Mouse (Mus musculus) limb, embryonic 11.5 days (tissue): ENCODE measurements around the gene Mobp. TPM values are rescaled to one million over a fixed set of nuclear protein-coding genes. Genes with fewer than 3 reads are reported as not detected.

Experiments used
- ATAC-seq: fragments of 200-750 bp; cut with Nextera tagmentation; 2 replicates; pipeline ENCODE4 v1.8.0; 2017; ENCODE audit warnings: low read depth; ENCODE audit not compliant: insufficient number of reproducible peaks, low FRiP score, low TSS enrichment
- DNase-seq: peaks from one replicate; pipeline ENCODE4 v3.0.0-alpha.2; 2015; ENCODE audit warnings: low spot score
- H3K27ac ChIP-seq: fragments of 300-500 bp; sonication (generic); replicated peaks from 2 replicates; pipeline ENCODE4 v1.5.1; 2014; ENCODE audit warnings: low read depth, mild to moderate bottlenecking, low read length
- H3K27me3 ChIP-seq: fragments of 300-500 bp; sonication (generic); 2 replicates; pipeline ENCODE4 v1.6.1; 2014; ENCODE audit warnings: mild to moderate bottlenecking, low read length, mixed read lengths; ENCODE audit not compliant: control insufficient read depth, insufficient read depth
- H3K36me3 ChIP-seq: fragments of 300-500 bp; sonication (generic); 2 replicates; pipeline ENCODE4 v1.6.1; 2014; ENCODE audit warnings: mild to moderate bottlenecking, low read length, moderate library complexity, mixed read lengths; ENCODE audit not compliant: control insufficient read depth, insufficient read depth
- H3K4me1 ChIP-seq: fragments of 300-500 bp; sonication (generic); 2 replicates; pipeline ENCODE4 v1.6.1; 2014; ENCODE audit warnings: low read length, mixed read lengths; ENCODE audit not compliant: control insufficient read depth, insufficient read depth
- H3K4me2 ChIP-seq: fragments of 300-500 bp; sonication (generic); 2 replicates; pipeline ENCODE4 v1.6.1; 2014; ENCODE audit warnings: low read depth, mild to moderate bottlenecking, moderate library complexity; ENCODE audit not compliant: severe bottlenecking
- H3K4me3 ChIP-seq: fragments of 300-500 bp; sonication (generic); 2 replicates; pipeline ENCODE4 v1.5.1; 2014; ENCODE audit warnings: low read depth, low read length
- H3K9ac ChIP-seq: fragments of 300-500 bp; sonication (generic); 2 replicates; pipeline ENCODE4 v1.6.1; 2014; ENCODE audit warnings: mild to moderate bottlenecking, low read length
- H3K9me3 ChIP-seq: fragments of 300-500 bp; sonication (generic); 2 replicates; pipeline ENCODE4 v1.6.1; 2016; ENCODE audit warnings: low read length; ENCODE audit not compliant: control insufficient read depth
- WGBS: fragments of 180-500 bp; shearing (Covaris S2); extraction: QIAGEN DNeasy Blood & Tissue Kit; methylation state at CpG from one replicate; pipeline ENCODE4 v1.1.7; 2014; 5-methylcytosine and 5-hydroxymethylcytosine counted together
- polyA plus RNA-seq: library from polyadenylated mRNA; unstranded; fragments of >200 nt; fragmentation: Nextera tagmentation; extraction: Ambion mirVana; gene quantifications from 2 replicates; pipeline ENCODE4 v1.2.1, GENCODE M21; 2014

Mobp gene
- polyA plus RNA-seq, 1 experiment from 2014 or later, result not detected

DNA sequence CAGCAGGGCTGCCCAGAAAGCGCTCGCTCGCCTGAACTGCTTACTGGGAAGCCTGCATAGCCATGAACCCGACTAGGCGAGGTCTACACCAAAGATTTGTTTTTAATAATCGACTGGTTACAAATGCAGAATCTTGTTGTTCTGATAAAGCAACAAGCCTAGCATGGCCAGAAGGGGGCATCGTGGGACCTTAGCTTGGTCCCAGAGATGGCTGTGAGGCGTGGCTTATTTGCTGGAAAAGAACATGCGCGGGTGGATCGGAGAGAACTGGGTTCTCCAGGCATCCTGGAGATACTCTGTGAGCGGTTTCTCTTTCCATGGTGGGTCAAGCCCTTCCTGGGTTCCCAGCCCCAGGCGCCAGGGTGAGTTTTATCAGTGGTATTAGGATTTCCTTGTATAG lies 35.0 kb downstream of the Mobp start:
- Histone ChIP-seq H3K4me2 (no peak overlapping the region), H3K4me3 (no peak overlapping the region)

GRCm38 (mm10) chr9:120186856-120187255 lies 37.3 kb downstream of the Mobp start:
- Histone ChIP-seq H3K27me3 (no peaks in the 10 kb centered on the region), H3K36me3 (no peaks in the 10 kb centered on the region), H3K4me3 (no peak overlapping the region), H3K4me1 (no peaks in the 10 kb centered on the region), H3K9ac (no peak overlapping the region), H3K9me3 (no peaks in the 10 kb centered on the region), H3K4me2 (no peak overlapping the region), H3K27ac (no peak overlapping the region)
- 80% methylated on average over 5 of the region's 5 CpGs for WGBS
- no peak for DNase-seq
- ATAC-seq, result no peak

More for the DNA sequence above, 35.0 kb downstream of the Mobp start:
- H3K9me3 ChIP-seq, result no peaks in the 10 kb centered on the region
- H3K4me1 ChIP-seq, result no peaks in the 10 kb centered on the region
- WGBS, result 38% methylated on average over 13 of the region's 13 CpGs
- DNase-seq (peak; percentile 52), ATAC-seq (no peak)
- no peak overlapping the region for H3K27ac ChIP-seq
- H3K27me3 ChIP-seq, result no peaks in the 10 kb centered on the region
- H3K36me3 ChIP-seq, result no peaks in the 10 kb centered on the region
- no peak overlapping the region for H3K9ac ChIP-seq

DNA sequence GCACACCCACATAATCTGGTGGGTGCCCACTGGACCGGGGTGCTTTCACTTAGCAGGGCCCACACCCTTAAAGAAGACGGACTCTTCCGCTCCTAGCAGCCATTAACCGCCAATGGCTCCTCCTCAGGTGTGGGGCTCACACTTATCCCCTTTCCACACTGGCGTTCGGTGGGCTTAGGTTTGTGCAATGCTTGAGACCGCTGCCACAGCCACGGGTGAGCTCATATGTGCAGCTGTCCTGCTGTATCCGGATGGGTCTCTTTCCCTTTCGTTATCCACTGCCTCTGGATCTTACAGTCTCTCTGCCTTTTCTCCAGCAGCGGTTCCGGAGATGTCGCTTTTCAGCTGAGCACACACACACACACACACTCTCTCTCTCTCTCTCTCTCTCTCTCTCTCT lies 41.4 kb downstream of the Mobp start:
- Histone ChIP-seq H3K36me3 (no peaks in the 10 kb centered on the region), H3K4me2 (peak overlapping the region; percentile 34), H3K4me3 (peak overlapping the region; percentile 16; the same call in 1 of the 2 replicates), H3K9me3 (no peaks in the 10 kb centered on the region), H3K27me3 (no peaks in the 10 kb centered on the region), H3K9ac (no peak overlapping the region), H3K27ac (no peak overlapping the region), H3K4me1 (no peaks in the 10 kb centered on the region)
- 47% methylated on average over 13 of the region's 13 CpGs for WGBS
- no peak for DNase-seq
- ATAC-seq, result 0 out of 2 replicates have a peak, but pooled peaks have one; percentile 9

DNA sequence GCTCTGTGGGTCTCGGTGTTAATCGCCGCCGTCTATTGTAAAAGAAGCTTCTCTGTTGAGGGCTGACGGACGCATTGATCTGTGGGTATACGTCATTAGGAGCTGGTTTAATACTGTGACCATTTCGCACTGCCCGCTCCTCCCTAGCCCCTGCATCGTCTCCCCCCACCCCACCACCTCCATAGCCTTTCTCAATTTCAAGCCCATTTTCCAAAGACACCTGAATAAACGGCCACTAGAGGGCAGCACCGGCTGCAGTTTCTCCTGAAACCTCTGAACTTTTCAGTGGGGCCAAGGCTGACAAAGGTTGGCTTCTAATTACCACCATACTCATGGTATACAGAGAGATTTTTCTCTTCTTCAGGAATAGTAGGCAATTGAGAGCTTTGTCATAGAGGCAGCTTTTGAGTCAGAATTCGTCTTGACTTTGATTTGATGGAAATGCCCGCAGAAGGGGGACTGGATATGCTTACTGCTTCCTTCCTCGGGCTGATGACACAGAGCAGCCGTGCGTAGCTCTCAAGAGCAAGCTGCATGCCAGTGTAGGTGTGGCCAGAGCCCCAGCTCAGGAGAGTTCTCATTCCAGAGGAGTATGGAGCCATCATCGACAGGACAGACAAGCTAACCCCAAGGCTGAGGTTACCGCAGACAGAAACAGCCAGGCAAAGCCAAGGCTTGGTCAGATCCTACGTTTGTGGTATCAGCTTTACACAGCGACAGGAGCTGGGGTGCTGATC lies 42.0 kb downstream of the Mobp start:
- H3K27me3 ChIP-seq, result no peaks in the 10 kb centered on the region
- 33% methylated on average over 18 of the region's 21 CpGs for WGBS
- no peaks in the 10 kb centered on the region for H3K4me1 ChIP-seq
- H3K9ac ChIP-seq, result no peak overlapping the region
- DNase-seq (peak; percentile 94), ATAC-seq (no peak; the same call in 1 of the 2 replicates)
- H3K27ac ChIP-seq, result no peak overlapping the region
- no peaks in the 10 kb centered on the region for H3K36me3 ChIP-seq
- peak overlapping the region; percentile 34 for H3K4me2 ChIP-seq
- H3K9me3 ChIP-seq, result no peaks in the 10 kb centered on the region
- peak overlapping the region; percentile 16; the same call in 1 of the 2 replicates for H3K4me3 ChIP-seq

GRCm38 (mm10) chr9:120192742-120193141 lies 43.2 kb downstream of the Mobp start:
- Histone ChIP-seq H3K4me1 (no peaks in the 10 kb centered on the region), H3K4me2 (no peak overlapping the region), H3K27me3 (no peaks in the 10 kb centered on the region), H3K36me3 (no peaks in the 10 kb centered on the region), H3K27ac (no peak overlapping the region), H3K9ac (no peak overlapping the region), H3K9me3 (no peaks in the 10 kb centered on the region), H3K4me3 (no peak overlapping the region)
- WGBS, result 80% methylated on average over 7 of the region's 7 CpGs
- no peak for DNase-seq
- ATAC-seq, result no peak

DNA sequence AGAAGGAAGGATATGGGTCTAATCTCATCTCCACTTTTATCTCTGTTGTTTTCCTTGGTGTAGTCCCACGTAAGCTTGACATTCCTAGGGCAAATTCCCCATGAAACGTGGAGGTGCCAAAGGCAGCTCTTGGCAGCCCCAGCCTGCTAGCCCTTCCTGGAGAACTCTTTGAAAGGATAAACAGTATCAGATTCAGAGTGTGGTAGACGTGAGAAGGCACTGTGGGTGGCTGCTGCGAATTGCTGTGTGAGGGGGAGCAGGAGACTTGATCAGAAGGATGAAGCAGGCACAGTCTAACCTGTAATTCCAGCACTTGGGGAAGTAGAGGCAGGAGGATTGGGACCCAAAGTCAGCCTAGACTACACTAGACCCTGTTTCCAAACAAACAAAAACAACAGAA lies 51.4 kb downstream of the Mobp start:
- ATAC-seq (no peak), DNase-seq (no peak)
- H3K9me3 ChIP-seq, result no peaks in the 10 kb centered on the region
- no peaks in the 10 kb centered on the region for H3K27me3 ChIP-seq
- no peak overlapping the region for H3K4me2 ChIP-seq
- no peak overlapping the region for H3K27ac ChIP-seq
- 55% methylated on average over 4 of the region's 4 CpGs for WGBS
- H3K4me1 ChIP-seq, result no peaks in the 10 kb centered on the region
- no peaks in the 10 kb centered on the region for H3K36me3 ChIP-seq
- no peak overlapping the region for H3K9ac ChIP-seq
- H3K4me3 ChIP-seq, result no peak overlapping the region

DNA sequence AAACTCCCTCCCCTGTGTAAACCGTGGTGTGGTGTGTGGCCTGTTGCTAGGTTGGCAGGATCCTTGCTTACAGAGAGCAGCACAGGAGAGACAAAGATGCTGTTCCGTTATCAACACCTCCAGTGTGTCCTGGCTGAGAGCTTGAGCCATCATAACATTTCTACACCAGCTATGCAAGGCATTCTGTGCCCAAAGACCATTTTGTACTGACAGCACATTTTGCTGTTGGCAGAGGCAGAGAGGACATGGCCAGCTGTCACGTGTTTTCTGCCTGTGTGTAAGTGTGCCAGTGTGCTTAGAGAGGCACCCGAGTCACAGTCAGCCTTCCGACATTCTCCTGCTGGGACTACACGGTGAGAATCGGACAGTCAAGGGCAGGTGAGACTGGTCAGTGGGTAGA lies 52.2 kb downstream of the Mobp start:
- DNase-seq, result no peak
- Histone ChIP-seq H3K4me3 (no peak overlapping the region), H3K27me3 (no peaks in the 10 kb centered on the region), H3K9me3 (no peaks in the 10 kb centered on the region), H3K36me3 (no peaks in the 10 kb centered on the region), H3K27ac (no peak overlapping the region), H3K4me2 (no peak overlapping the region), H3K4me1 (no peaks in the 10 kb centered on the region), H3K9ac (no peak overlapping the region)
- WGBS, result 85% methylated on average over 7 of the region's 7 CpGs
- no peak for ATAC-seq

- Histone ChIP-seq H3K36me3 (no peaks in the 10 kb centered on the region), H3K4me3 (no peak overlapping the region), H3K27me3 (no peaks in the 10 kb centered on the region), H3K9me3 (no peaks in the 10 kb centered on the region), H3K4me2 (no peak overlapping the region), H3K4me1 (no peaks in the 10 kb centered on the region), H3K9ac (no peak overlapping the region), H3K27ac (no peak overlapping the region)
- ATAC-seq, result no peak
- WGBS, result 28% methylated on average over 12 of the region's 12 CpGs
- DNase-seq, result peak; percentile 49
Measured at GRCm38 (mm10) chr9:120202683-120203082, 53.2 kb downstream of the Mobp start.

DNA sequence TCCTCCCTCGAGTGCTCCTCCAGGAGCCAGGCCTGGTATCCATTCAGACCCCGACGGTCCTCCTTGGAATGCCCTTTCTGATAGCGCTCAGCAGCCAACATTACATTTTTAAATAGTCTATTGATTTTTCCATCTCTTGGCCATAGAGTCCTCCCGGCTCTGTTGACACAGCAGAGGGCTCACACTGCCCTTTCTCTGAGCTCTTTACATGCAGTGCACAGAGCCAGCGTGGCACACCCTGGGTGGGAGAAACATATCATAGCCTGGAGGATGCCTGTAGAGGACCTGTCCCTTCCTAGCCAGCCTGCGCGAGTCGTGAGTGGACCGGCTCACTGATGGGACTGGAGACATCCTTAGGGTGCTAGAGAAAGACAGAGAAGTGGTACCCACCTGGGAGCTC lies 54.4 kb downstream of the Mobp start:
- H3K27ac ChIP-seq, result no peak overlapping the region
- no peak for ATAC-seq
- H3K9ac ChIP-seq, result no peak overlapping the region
- no peaks in the 10 kb centered on the region for H3K4me1 ChIP-seq
- no peaks in the 10 kb centered on the region for H3K27me3 ChIP-seq
- no peaks in the 10 kb centered on the region for H3K9me3 ChIP-seq
- H3K36me3 ChIP-seq, result no peaks in the 10 kb centered on the region
- no peak overlapping the region for H3K4me3 ChIP-seq
- no peak for DNase-seq
- WGBS, result 90% methylated on average over 10 of the region's 10 CpGs
- no peak overlapping the region for H3K4me2 ChIP-seq
